Mouse (Mus musculus) spleen, adult 2 months (tissue): ENCODE results near the gene C6.

Source experiments
- CTCF ChIP-seq: fragments of 200-500 bp; IDR thresholded peaks from 2 replicates; pipeline ENCODE4 v1.5.1; 2011; ENCODE audit warnings: mild to moderate bottlenecking, inconsistent platforms; ENCODE audit not compliant: insufficient read depth, insufficient read length, insufficient replicate concordance; ENCODE audit errors: extremely low read depth
- POLR2A ChIP-seq: fragments of 200-500 bp; IDR thresholded peaks from 2 replicates; pipeline ENCODE4 v1.6.1; 2011; ENCODE audit warnings: low read depth, low read length, inconsistent platforms

- no peak for TF ChIP-seq POLR2A
- no peak for TF ChIP-seq CTCF
Observed at GRCm38 (mm10) chr15:4821161-4821560, 94.2 kb downstream of the C6 start.
